Mouse (Mus musculus) adipocyte (in vitro differentiated cells): ENCODE data around the gene Tlr9.

Experiments used
- DNase-seq: peaks from one replicate; pipeline ENCODE4 v3.0.0-alpha.2; 2016; ENCODE audit warnings: low spot score

Gene Tlr9

DNA sequence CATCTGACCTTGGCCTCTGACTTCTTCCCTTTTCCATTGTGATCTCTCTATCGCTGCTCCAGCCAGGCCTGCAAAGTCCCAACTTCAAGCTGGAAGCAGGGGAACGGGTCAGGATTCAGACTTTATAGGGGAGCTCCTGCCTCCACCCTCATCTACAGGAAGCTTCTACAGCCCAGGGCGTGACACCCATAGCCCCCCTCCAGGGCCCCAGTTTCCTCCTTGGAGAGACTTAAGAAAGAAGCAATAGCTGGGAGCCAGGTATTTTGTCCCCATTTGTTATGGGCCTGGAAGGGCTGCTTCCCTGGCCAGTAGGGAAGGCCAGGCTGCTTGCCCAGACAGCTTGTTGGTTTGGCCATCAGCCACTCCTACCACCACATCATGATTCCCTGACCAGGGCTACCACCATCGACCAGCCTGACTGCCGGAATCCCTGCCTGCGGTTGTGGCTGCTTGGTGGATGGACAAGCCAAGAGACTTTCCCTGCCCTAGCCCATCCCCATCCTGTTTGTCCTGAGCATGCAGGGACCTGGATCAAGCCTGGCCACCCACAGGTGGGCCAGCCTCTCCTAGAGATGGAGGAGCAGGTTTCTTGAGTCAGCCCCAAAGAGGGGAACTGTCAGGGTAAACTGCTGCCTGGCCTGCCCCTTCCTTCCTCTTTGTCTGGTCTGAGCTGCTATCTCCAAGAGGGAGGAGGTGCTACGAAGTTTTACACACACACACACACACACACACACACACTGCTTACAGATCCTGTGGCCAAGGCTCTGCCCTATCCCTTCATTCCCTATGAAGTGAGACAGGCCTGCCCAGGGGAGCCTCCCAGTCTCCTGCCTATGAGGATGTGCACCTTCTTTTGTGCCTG is 18.2 kb upstream of the Tlr9 start:
- no peak for DNase-seq

DNA sequence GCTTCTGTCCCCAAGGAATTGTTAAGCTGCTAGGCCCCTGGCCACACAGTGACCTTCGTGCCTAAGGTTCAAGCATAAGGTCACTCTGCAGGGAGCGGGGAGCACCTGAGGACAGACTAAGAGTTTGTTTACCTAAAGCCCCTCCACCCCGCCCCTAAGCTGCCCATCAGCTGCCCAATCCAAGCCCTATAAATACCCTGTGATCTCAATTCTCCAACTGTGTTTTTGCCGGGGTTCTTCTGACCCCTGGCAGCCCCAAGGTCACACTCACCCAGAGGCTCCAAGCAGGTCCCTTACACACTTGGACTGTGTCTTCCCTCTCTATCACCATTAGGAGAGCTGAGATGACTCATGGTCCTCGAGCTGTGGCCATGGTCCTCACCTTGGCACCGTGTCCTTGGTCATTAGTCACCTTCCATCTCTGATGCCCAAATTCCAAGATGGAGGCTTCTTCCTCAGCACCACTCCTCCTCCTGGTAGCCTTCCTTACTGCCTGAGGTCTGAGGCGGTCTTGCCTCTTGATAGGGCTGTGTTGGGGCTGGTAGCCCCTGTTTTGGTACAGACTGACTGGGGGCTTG is 16.6 kb upstream of the Tlr9 start:
- no peak for DNase-seq

DNA sequence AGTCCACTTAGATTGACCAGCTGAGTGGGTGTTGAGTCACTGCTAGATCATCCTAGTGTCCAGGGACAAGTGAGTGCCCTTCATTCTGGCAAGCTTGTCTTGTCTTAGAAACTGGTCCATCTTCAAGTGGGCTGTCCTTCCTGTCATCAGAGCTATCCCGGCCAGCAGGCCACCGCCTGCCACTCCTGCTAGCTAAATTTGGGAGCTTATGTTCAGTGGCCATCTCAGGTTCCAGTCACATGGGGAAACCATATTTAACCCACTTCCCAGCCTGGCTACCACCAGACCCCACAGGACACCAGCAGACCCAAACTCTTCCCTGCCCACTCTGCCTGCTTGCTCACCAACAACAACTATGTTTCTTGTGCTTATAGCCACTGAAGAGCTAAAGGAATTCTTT is 15.9 kb upstream of the Tlr9 start:
- no peak for DNase-seq

DNA sequence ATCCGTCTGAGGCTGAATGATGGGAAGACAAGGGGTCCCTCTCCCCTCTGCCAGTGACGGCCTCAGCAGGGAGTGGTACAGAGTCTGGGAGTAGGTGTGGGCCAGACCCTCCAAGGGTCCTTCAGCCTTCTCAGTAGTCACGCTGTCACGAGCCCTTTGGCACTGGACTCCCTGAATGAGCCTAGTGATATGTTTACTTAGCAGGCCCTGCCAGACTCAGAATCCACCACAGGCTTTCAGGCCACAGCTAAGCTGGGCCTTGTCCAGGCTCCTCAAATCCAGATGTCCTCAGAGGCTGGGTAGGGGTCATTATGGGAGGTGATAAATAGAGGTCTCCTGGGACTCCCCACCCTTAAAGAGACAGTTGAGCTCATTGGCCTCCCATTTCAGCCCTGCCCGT is 14.2 kb upstream of the Tlr9 start:
- DNase-seq, result peak; percentile 72

DNA sequence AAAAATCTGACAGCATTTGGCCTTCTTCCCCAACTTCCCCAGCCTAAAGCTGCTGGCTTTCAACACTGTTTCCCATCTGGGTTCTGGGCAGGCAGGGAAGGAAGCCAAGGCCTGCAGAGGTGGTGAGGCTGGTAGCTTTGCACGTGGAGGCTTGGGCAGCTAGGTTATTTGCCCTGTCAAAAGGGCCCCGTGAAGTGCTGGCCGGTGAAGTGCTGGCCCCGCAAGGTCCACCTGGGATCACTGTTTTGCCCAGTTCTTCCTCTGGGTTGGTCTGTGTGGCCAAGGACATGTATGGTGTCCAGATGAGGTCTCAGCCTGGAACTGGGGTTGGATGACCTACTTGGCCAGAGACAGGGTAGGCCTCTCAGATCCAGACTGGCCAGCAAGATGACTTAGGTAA is 12.4 kb upstream of the Tlr9 start:
- peak; percentile 81 for DNase-seq

DNA sequence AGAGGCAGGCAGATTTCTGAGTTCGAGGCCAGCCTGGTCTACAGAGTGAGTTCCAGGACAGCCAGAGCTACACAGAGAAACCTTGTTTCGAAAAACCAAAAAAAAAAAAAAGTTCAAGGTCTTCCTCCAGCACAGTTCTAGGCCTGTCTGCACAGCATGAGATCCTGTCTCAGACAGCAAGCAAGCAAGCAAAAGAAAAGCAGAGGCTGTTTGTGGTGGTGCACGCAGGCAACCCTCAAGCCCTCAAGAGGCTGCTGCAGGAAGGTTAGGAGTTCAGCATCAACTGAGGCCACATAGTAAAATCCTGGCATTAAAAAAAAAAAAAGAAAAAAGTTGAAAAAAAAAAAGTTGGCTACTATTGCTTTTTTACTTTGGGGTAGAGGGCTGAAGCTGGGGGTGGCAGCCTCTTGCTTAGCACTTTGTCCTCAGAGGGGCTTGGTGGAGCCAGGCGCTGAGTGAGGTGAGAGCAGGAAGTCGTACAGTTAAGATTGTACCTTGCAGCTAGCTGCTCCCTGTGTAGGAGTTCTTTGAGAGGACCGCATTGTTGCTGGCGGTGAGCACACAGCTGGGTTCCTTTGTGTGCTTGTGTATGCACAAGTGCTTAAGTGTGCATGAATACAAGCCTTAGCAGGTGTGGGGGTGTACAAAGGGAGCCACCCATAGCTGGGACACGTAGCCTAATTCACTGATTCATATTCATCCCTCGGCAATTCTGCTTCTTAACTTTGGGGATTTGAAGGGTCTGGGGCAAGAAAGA is 11.4 kb upstream of the Tlr9 start:
- DNase-seq, result no peak

DNA sequence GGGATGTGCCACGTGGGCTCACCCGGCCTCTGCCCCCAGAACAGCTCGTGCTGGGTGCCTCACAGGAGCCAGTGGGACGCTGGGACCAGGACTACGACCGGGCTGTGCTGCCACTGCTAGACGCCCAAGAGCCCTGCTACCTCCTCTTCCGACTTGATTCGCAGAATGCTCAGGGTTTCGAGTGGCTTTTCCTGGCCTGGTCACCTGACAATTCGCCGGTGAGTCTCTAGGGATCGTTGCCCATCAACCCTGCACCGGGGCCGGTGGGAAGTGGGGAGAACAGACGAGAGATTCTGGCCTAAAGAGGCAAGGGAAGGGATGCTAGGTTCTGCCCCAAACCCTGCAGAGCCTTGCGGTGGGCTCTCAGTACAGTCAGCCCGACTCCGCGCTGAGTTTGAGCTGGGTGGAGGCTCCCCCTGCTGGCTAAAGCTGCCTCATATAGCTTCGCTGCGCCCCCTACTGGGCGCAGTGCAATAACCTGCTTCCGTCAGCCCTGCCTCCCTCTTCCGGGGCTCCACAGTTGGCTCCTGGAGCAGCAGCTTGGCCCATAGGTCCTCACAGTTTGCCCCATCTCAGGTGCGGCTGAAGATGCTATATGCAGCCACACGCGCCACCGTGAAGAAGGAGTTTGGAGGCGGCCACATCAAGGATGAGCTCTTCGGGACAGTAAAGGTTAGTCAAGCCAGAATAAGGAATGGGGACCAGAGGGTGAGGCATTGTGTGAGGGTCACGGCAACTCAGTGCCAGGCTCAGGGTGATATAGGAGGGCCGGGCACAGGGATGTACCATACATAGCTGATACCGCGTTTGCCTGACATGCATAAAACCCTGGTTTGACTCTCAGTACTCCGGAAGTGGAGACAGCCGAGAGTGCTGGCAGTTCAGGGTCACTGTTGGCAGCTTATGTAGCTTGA is 10.5 kb upstream of the Tlr9 start:
- peak; percentile 75 for DNase-seq

DNA sequence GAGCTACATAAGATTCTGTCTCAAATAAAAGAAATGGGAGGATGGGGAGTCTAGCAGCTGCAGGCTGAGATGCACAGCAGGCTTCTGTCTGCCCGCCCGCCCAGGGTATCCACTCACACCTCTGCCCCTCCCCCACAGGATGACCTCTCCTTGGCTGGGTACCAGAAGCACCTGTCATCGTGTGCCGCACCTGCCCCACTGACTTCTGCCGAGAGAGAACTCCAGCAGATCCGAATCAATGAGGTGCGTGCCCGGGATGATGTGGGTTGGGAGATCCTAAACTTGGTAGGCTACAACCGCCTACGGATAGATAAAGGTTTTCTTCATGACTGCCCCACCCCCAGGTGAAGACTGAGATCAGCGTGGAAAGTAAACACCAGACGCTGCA is 9.8 kb upstream of the Tlr9 start:
- DNase-seq, result no peak

DNA sequence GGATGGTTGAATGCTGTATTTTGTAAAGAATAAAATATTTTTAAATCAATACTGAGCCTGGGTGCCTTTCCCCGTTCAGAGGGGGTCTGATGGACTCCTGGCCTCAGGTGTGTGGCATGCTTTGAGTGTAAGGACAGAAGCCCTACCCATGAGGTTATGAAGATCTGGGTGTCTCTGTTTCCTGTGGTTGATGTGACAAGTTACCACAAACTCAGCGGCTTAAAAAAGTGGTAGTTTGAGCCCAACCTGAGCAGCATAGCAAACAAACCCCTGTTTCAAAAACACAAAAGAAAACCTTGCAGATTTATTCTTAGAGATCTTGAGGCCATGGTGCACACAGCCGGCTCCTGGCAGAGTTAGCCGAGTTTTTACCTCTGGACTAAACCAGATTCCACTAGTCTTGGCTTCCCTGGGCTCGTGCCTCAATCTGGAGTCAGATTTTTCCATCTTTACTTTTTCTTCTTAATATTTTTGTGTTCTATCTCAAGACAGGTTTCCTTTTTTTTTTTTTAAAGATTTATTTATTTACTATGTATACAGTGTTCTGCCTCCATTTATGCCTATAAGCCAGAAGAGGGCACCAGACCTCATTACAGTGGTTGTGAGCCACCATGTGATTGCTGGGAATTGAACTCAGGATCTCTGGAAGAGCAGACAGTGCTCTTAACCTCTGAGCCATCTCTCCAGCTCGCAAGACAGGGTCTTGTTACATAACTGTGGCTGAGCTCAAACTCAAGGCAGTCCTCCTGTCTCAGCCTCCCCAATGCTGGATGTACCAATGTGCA is 6.9 kb upstream of the Tlr9 start:
- no peak for DNase-seq

DNA sequence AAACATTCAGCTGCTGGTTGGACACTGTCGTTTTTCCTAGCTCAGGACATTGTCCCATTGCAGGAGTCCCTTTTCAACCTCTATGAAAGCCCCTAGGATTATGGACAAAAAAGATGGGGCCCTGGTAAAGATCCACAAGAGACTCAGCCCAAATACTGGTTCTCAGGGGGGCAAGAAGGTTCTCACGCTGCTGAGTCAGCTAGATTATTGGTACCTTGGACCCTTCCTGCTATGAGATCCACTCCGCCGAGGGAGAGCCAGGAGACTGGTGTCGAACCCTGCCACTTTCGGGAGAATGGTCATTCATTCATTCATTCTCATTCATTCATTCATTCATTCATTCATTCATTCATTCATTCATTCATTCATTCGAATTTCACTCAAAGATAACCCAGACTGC is 5.4 kb upstream of the Tlr9 start:
- DNase-seq, result no peak

DNA sequence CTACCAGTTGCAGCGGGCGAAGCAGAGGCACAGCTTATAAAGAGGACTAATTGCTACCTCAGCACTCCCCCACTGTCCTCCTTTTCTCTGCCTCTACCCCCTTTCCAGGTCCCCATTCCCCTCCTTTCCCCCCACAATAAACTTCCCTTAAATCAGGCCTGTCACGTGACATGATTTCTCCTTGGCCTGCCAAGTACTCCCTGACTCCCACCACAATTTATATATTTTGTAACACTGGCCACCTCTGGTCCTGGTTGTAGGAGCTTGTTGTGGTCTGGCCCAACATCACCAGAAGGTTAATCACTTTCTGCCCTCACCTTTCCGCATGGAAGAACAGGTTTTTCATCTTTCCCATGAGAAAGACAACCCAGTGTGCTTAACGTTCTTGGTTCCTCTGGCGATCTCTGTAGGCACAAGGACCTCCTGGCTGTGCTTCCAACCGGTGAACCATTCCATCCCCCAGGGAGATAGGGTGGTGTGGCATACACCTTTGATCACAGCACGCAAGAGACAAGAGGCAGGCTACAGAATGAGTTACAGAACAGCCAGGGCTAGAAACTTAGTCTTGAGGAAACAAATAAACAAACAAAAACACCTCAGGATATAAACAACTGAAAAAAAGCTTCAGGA is 1.4 kb upstream of the Tlr9 start:
- DNase-seq, result no peak

DNA sequence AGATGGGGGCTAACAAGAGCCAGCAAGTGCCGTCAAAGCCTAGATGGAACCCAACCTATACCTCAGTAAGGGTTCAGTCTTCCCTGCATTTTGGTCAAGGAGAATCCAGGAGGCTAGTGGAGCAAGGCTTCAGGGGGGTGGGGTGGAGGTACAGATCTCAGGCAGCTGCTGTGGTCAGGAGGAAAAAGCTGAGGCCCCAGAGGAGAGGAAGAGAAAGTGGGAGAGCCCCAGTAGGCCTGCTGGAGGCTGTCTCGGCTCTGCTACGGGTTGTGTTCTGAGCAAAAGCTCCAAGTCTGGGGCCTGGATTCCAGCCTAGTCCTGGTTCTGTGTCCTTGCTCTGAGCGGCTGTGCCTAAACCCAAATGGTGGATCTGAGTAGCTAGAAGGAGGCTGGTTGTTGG is 596 bp downstream of the Tlr9 start:
- DNase-seq, result no peak

DNA sequence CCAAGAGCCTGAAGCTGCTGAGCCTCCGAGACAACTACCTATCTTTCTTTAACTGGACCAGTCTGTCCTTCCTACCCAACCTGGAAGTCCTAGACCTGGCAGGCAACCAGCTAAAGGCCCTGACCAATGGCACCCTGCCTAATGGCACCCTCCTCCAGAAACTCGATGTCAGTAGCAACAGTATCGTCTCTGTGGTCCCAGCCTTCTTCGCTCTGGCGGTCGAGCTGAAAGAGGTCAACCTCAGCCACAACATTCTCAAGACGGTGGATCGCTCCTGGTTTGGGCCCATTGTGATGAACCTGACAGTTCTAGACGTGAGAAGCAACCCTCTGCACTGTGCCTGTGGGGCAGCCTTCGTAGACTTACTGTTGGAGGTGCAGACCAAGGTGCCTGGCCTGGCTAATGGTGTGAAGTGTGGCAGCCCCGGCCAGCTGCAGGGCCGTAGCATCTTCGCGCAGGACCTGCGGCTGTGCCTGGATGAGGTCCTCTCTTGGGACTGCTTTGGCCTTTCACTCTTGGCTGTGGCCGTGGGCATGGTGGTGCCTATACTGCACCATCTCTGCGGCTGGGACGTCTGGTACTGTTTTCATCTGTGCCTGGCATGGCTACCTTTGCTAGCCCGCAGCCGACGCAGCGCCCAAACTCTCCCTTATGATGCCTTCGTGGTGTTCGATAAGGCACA is 3.2 kb downstream of the Tlr9 start:
- no peak for DNase-seq

DNA sequence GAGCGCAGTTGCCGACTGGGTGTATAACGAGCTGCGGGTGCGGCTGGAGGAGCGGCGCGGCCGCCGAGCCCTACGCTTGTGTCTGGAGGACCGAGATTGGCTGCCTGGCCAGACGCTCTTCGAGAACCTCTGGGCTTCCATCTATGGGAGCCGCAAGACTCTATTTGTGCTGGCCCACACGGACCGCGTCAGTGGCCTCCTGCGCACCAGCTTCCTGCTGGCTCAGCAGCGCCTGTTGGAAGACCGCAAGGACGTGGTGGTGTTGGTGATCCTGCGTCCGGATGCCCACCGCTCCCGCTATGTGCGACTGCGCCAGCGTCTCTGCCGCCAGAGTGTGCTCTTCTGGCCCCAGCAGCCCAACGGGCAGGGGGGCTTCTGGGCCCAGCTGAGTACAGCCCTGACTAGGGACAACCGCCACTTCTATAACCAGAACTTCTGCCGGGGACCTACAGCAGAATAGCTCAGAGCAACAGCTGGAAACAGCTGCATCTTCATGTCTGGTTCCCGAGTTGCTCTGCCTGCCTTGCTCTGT is 3.8 kb downstream of the Tlr9 start:
- no peak for DNase-seq

DNA sequence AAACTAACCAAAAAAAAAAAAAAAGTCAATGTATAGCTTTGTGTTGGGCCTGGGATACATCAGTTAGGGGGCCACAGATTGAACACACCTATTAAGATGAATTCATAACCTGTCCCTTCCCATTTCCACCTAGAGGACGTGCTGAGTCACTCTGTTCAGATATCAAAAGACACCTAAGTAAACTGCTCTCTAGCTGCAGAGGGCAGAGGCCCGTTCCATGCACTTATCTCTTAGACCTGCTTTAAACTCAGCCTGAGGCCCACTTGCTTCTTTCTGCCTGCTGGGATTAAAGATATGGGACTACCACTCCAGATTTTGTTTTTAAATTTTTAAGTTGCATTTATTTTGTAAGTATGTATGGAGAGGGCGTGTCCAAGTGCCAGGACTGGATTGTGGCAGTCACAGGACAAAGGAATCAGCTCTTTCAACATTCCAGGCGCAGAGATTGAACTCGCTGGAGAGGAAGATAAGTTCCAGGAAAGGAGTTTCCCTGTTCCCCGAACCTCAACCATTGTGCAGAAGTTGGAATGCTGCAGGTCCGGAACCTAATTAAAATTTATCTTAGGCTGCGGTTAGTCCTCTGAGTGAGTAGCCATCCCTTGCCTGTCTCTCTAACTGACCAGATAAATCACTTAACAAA is 5.5 kb downstream of the Tlr9 start:
- DNase-seq, result no peak

DNA sequence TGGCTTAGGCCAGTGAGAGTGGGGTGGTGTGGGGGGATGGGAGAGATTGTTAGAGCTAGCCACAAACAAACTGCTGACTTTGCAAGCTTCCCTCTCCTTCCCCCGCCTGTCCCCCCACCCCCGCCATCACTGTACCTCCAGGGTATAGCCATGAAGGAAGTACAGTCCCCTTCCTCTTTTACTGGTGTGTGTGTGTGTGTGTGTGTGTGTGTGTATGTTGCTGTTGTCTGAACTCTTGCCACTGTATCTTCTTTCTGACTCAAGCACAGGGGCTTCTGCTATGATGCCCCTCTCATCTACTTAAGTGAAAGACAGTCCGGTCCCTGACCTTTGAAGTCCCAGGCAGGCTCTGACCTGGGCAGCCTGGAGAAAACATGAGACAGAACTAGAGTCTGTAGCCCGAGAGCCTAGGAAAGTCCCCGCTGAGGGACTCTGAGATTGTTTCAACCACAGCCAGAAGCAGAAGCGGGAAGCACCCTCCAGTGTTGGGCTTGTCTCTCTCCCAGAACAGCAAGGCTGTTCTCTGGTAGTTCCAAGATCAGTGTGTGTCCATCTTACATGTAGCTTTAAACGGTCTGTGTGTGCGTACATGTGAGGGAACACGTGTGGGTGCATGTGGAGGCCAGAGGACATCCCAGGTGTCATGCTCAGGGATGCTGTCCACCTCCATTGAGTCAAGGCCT is 7.8 kb downstream of the Tlr9 start:
- DNase-seq, result no peak

DNA sequence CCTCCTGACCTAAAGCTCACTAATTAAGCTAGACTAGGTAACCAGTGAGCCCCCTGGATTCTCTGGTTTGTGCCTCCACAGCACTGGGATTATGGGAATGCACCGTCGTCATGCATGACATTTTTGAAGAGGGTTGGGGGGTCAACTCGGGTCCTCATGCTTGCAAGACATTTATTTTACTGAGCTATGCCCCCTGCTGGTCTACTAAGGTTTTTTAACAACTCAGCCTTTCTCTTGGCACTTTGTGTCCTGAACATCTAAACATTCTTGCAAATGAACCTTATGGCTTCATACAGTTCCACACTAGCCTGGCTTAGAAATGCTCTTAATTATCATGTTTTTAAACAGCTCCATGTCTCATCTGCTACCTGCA is 8.3 kb downstream of the Tlr9 start:
- no peak for DNase-seq

DNA sequence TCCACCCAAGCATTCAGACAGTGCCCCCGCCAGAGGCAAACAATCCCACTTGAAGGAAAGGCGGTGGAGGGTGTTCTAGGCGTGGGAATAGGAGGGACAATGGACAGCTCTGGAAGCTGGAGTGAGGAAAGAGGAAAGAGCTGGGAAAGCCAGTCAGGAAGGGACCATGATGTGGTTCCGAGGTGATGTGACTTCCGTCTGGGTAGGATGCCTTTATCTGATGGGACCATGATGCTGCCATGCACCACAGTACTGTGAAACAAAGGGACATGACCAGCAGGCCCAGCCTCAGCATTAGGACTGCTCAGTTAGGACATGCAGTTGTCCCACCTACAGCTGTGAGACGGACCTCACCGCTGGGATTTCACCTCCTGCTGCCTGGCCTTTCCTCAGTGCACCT is 8.8 kb downstream of the Tlr9 start:
- no peak for DNase-seq

DNA sequence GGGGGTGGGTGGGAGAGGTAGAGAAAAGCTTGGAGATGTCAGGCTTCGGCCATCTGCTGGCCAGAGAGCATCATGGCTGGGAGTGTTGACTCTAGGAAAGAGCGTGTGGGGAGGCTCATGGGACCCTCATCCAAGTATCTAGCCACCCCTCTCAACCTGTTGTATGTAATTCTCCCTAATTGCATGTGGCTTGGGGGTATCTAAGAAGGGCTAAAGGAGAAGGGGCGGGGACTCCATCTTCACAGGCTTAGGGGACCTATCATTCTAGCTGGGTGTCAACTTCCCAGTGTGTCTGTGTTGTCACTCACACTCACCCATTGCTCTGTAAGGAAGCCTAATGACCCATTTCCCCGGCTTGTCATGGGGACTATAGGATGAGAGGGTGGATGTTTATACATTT is 9.4 kb downstream of the Tlr9 start:
- no peak for DNase-seq
